Mouse (Mus musculus) left cerebral cortex, postnatal 4 days (tissue): ENCODE results near the gene Ccdc12. TPM values are rescaled to one million over a fixed set of nuclear protein-coding genes. Genes with fewer than 3 reads are reported as not detected.

ENCODE experiments used
- DNase-seq: peaks from one replicate; pipeline ENCODE4 v3.0.0-alpha.2; 2022
- intact Hi-C: fragments of 180-260 bp; cut with DNase I; formaldehyde crosslinking; loops from one replicate; pipeline ENCODE4 v1.15.1; 2025
- total RNA-seq, 2 experiments: library from RNA; stranded (reverse); gene quantifications; 2 replicates each; pipeline ENCODE4 v1.2.3; 2021

Gene Ccdc12
- 10 to 100 TPM; 43.1 to 46.6 TPM for total RNA-seq

DNA sequence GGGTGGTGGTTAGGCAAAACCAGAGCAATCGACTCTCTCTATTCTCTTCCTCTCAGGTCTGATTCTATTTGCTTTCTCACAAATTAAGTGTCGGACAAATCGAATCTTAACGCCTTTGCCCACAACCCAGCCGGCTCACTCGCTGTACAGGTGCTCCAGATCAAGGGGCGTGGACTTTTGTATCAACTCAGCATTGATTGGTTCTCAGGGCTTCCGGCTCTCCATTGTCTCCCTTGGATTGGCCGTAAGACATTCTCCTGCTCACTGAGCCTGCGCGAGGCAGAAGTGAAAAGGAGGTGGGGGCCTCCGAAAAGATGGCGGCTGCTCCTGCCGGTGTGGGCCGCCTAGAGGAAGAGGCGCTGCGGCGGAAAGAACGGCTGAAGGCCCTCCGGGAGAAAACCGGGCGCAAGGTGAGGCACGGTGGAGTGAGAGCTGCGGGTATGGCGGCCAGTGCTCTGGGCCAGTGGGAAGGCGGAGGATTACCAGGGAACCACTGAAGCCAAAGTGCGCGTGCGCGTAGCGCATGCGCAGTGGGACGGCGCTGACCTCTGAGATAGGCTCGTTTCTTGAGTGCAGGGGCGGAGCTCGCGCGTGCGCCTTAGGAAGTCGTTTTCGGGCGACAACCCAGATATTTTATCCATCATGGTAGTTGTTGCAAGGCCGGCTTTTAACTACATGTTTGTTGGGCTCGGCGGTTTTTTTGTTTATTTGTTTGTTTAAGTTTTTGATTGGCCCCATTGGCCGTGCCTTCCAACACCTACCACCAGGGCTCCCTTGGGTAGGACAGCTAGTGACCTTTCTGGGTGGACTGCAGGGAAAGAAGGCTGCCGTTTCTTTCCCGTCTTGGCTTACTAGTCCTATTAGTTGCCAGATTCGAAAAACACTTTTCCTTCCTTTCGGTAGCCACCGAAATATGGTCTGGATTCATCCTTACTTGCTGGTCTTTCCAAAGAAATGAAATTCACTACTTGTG lies at the start of gene Ccdc12:
Gene Ccdc12 (plus strand): TSS at position 255 of the 973 bp plus-strand sequence.
- peak; percentile 95 for DNase-seq
- intact Hi-C loops = no loop called here

DNA sequence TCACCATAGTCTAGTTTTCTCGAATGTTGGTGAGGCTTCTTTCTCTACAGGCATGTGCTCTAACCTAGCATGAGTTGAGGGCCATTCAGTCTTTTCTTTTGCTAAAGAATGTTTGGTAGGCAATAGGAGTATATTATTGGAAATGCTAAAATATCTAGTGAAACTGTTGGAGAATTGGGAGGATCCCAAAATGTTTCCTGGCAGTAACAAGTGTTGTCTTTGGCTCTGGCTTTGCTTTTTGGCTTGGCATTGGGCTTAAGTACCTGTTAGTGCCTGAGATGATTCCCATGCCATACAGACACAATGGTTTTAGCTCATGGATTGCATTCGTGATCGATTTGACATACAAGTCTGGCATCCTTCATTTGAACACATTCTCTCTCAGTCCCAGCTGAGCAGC lies 44.8 kb upstream of the Ccdc12 start:
- DNase-seq = no peak
- intact Hi-C loops = no loop called here

DNA sequence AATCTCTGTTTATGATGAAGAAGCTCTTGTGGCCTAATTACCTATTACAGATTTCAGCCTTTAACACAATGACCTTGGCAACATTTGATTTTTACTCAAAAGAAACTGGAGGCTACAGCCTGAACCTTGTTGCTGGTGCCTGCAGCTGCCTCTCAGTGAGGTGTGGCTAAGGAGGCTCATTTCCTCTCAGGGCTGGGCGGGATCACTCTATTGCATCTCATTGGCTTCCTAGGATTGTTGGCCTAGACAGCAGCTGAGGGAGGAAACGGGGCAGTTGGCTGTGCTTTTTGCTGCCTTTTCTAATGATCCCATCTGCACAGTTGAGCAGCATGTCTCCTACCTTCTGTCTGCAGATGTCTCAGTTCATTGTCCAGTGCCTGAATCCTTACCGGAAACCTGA lies 39.2 kb upstream of the Ccdc12 start:
- intact Hi-C loops = no loop called here
- DNase-seq = no peak

DNA sequence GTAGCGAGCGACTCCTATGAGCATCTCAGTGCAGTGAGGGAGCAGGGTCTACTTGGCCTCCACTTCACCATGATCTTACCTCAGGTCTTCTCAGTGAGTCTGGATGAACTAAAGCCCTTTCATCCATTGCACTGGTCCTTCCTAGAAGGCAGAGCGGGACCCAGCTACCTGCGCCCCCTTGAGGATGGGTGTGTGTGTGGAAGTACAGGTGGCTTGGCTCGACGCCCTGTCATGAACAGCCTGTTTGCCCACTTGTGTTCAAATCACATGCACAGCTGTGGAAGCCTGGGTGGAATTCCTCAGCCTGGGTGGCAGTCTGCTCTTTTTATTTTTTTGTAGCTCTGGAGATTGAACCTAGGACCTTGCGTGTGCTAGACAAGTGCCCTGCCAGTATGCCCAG lies 36.1 kb upstream of the Ccdc12 start:
- no peak for DNase-seq
- intact Hi-C loops = no loop called here

DNA sequence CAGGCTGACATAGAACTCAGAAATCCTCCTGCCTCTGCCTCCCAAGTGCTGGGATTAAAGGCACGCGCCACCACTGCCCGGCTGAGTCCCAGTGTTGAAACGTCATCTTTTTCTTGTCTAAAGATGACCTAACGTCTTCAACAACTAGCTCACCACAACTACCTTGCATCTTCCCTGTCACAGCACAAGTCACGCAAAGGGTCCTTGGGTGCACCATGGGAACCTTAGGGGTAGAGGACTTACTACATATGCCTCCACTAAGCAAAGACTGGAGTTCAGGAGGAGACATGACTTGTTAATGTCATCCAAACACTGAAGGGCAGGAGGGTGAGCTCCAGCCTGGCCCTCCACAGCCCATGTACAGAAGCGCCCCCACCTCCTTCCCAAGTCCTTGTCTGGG lies 35.6 kb upstream of the Ccdc12 start:
- DNase-seq = no peak
- intact Hi-C loops = no loop called here

DNA sequence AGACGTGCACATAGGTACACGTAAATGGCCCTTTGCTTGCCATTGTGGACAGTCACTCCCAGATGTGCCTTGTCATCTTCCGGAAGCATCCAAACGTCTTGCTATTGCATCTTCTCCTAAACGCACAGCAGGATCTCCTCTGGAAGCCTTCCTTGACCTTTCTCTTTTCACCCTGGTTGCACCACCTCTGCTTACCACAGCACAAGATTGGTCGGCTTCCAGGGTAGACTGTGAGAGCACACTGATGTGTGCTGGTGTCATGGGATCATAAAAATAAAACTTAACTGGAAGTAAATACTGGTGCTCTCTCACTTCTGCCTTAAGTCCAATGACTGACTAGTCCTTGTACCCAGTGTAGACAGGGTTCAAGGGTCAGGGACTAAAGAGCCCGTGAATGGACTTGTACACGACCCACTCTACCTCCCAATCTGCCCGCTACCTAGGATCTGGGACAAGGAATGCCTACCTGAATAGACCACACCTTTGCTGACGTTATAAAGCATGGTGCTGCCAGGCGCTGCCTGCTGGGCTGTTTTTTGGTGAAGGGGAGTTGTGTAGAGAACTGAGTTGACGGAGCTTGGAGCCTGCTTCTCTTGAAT lies 33.6 kb upstream of the Ccdc12 start:
- intact Hi-C loops = no loop called here
- DNase-seq = no peak

DNA sequence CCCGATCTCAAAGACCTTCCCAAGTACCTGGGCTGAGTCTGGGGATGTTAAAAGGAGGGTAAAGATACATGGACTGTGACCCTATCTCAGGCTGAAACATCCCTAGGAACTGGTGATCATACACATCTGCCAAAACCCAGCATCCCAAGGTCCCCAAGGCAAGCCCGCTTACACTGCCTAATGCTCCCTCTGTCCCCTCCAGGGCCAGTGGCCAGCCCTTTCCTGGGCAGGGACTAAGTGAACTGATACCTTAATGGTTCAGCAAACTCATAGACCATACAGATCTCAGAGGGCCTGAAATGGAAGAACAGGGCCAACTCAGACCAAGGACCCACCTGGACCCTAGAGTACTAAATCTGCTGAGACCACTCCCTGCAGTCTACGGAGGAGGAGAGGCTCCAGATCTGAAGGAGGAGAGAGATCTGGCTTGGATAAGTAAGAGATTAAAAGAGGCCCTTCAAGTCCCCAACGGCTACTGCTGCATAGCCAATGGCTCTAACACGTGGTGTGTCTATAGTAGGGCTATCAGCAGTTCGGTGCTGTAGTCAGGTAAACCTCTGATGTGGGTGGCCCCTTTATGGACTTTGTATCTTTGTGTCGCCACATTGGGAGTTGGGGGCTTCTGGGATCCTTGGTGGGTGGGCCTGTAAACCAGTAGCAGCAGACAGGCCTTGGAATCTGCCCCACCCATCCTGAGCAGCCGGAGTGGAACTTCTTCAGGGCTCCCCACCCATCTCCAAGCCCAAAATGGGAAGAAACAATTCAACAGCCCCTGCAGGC lies 32.7 kb upstream of the Ccdc12 start:
- intact Hi-C loops = no loop called here
- DNase-seq = no peak

DNA sequence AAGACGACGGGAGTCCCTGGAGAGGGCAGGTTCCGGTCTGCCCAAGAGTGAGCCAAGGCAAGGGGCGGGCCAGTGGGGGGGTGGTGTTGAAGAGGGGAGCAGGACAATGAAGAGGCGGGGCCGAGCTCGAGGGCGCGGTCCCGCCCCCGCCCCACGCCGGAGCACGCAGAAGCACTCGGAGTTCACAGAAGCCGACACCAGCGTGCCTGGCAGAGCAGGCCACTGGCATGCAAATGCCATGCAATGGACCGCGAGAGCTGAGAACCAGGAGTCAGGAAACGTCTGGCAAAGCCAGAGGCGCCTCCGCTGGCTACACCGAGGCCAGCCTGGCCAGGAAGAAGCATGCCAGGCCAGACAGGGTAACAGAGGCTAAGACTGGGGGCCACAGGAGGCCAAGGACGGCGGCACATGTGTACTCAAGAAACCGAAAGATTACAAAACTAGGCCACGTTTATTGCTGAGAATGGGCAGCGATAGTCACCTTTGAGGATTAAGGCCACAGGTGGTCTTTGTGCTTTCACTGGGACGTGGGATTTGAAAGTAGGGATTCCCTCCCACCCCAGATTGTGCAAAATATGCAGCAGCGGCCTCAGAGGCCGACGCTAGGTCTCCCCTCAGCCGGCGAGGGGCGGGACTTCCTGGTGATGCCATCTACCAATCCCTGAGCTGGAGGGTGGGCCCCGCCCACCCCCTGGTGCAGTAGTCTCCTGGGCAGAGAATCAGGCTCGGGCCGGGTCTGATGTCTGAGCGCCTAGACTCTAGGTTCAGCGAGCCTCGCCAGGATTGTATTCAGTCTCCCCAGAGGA lies 31.7 kb upstream of the Ccdc12 start, which contains the start of gene Nradd:
Gene Nradd (minus strand): TSS at position 92 of the 806 bp plus-strand sequence.
- DNase-seq = peak; percentile 94

DNA sequence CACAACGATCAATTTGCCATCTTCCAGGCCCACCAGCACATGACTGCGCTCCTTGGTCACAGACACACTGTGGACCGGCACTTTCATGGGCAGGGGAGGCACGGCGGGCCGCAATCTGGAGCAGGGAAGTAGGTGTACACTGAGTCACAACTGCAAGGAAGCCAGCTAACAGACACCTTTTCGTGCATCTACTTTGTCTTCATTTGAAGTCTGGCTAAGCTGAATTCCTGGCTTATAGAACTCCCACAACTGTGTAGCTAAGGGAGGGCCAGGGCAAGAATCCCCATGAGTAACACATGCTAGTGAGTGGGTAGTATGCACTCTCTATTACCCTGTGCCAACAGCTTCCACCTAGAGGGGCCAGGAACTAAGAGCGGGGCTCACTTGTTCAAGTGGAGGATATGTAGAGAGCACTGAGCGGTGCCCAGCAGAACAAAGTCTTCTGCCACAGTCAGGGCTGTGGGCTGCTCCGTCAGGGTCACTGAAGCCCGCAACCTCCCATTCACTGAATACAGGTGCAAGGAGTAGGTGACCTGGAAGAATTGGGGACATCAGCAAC lies 30.9 kb upstream of the Ccdc12 start:
- intact Hi-C loops = no loop called here
- no peak for DNase-seq

More for the DNA sequence above, 31.7 kb upstream of the Ccdc12 start, which contains the start of gene Nradd:
- intact Hi-C loops = no loop called here

DNA sequence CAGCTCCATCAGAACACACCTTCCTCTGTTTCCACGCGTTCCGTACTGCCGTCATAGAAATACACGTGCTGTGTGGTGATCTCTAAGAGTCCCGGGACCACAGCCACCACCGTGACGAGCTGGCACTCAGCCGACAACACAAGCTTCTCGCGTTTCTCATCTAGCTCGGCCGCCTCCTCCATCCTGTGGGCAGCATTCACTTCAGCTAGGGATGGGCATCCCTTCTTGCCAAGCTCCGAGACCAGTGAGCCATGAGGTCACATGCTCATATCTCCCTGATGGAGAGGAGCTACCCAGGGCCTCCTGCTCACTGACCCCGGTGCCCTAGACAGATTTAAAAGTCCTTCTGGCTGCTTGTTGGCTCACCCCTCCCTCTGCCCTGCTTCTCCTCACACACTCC lies 26.1 kb upstream of the Ccdc12 start:
- no peak for DNase-seq
- intact Hi-C loops = no loop called here

DNA sequence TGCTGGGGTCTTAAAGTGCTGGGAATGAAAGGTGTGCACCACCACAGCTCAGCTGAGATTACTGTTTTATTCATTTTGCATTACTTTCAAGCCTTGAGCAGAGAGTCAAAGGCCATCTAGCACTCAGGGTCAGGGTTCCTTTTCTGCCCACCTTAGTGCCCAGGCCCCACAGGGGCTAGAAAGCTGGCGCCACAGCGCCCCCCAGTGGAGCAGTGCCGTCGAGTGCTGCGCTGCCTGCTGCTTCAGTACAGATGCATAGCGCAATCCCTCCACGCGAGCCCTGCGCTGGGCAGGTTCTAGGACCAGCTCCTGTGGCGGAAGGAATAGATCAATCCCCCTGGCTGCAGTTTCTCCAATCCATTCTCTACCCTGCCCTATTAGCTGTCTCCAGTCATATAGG lies 25.1 kb upstream of the Ccdc12 start:
- intact Hi-C loops = no loop called here
- DNase-seq = peak; percentile 75

DNA sequence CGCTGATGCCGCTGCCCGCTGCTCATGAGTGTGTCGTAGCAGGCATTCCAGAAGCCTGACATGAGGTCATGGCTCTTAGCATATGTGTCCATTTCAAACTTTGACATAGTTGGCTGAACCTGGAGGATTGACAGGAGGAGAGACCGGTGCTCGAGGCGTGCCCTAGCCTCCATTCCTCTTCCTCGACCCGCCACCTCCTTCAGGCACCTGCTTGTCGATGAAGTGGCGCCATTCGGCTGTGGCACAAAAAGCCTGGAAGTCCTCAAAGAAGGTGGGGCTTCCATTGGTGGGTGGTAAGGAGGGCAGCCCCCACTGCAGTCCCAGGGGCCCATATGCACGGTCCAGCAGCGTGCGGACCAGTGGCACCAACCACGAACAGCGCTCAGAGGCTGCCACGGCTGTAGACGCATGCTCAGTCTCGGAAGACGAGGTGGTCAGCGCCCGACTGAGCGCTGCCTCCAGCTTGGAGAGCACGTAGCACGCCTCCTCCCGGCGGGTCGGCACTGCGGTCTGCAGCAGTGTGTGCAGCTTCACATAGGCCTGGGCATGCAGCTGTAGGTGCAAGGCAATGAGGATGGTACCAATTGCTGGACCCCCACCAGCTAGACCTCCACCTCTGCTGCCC lies 24.5 kb upstream of the Ccdc12 start:
- no peak for DNase-seq
- intact Hi-C loops = no loop called here

DNA sequence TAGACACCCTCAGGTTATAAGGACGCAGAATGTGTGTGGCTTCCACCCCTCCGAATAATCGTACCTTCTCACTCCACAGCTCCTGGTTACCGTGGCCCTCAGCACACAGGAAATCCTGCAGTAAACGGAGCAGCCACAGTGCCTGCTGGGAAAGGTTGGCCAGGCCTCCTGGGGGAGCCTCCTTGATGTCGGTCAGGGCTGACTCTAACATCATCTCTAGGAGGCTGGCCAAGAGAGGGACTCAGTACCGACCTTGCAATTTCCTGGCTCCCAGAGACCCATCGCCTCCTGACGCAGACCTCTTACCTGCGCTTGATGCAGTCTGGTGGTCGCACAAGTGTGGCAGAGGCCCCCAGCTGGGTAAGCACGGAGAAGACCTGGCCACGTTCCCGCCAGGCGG lies 23.6 kb upstream of the Ccdc12 start:
- no peak for DNase-seq
- intact Hi-C loops = no loop called here

DNA sequence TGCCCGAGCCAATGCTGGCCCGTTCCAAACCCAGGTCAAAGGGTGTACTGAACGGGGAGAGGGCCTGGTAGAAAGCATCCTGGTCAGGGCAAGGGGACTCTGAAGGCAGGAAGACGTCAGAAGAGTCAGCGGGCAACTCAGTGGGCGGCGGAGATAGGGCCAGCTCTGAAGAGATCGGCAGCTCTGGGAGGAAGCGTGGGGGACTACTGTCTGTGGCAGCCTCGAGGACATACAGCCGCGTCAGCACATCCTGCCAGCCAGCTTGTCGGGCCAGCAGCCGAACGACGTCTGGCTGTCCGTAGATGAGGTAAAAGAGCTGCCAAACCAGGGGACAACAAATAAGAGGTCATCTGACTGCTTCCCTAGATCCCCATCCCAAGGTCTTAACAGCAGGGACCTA lies 22.4 kb upstream of the Ccdc12 start:
- DNase-seq = no peak
- intact Hi-C loops = no loop called here

DNA sequence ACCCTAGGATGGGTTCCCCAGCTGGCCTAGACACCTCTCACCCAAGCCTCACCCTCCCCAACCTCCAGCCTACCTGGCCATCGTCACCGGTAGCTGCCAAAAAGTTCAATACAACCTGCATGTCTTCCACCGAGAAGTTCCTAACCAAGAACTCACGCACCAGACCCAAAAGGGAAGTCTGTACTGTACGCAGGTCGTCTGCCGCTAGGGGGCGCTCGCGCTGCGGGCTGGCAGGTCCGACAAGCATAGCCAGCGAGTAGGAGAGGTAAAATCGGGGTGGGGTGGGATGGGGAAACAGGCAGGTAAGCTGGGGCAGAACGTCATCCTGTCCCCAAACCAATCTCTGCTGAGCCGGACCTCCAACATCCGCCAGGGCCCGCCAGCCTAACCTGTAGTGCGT lies 21.1 kb upstream of the Ccdc12 start:
- intact Hi-C loops = loop anchor here (5.0 kb wide), 1 partner anchor 62 kb away; no protein-coding TSS in a partner anchor
- peak; percentile 90 for DNase-seq

DNA sequence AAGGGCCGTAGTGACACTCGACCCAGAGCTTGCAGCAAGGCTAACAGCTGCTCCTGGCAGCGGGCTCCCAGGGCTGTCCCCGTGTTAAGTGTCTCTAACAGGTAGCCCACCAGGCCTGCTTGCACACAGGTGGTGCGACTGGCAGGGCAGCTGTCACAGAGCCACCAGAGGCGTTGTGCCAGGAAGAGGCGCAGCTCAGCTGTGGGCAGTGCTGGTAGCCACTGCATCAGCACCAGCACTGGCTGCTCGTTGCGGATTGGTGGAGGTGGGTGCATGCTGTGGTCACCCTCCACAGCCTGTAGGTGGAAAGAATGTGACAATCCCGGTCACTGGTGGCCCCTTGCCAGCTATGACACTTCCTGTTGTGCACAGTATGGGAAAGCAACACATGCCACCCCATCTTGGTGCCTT lies 17.7 kb upstream of the Ccdc12 start:
- DNase-seq = peak; percentile 67
- intact Hi-C loops = loop anchor here (5.0 kb wide), 1 partner anchor 59 kb away; no protein-coding TSS in a partner anchor

DNA sequence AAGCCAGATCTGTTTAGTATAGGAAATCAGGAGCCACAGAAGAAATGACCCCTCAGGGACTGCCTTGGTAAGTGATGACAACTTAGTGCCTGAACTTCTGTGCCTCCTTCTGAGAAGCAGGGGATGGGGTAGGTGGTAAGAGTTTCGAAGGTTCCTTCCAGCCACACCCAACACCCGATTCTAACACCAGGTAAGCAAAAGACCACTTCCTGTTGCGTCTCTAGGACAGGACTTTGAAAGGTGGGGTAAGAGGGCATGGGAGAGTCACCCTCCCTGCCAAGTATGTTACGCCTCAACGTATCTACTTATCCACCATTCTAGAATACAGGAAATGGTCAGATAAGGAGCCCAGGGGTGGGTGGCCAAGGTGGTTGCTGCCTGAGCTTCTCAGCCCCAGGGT lies 15.3 kb upstream of the Ccdc12 start:
- no peak for DNase-seq
- intact Hi-C loops = no loop called here

DNA sequence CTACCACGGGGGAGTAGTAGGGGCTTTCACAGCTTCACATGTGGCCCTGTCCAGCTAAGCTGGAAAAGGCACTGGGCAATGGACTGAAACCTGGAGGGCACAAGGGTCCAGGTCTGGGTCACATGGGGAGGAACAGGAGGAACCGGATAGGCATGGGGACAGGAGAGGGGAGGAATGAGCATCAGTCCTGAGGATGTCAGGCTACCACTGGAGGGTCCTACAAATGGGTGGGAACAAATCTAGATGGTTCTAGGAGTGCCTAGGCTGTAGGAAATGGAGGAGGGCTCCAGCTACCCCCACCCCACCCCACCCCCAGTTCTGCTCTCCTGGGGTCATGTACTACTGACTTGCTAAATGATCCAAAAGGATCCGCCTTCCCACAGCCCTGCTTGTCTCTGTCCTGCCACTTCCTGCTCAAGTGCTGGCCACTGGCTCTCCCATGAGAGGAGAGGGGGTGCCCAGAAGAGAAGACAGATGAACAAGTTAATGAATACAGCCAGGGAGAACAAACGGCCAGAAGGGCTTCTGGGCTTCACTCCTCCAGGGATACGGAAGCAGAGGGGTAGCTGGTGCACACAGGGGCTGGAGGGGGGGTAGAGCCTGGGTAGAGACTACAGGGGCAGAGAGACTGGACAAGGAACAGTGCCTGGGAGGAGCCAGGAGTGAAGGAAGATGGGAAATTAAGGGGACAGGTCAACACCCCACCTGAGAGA lies 13.3 kb upstream of the Ccdc12 start:
- intact Hi-C loops = no loop called here
- DNase-seq = no peak

DNA sequence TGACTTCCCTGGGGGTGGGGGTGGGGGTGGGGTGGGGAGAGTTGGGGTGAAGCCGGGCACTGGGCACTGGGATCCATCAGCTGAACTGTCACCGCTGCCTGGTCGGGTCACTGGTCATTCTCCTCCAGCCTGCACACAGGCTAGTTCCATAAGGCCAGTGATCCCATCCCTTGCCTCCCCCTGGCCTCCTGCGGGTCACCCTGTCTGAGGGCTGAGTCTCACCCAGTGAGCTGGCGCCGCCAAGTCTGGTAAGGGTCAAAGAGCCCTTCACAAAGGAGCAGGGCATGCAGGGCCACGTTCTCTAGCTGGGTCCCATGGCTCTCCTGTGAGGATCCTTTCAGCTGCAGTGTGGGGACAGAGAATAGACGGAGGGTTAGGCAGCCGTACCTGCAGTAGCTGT lies 12.5 kb upstream of the Ccdc12 start:
- intact Hi-C loops = no loop called here
- DNase-seq = no peak
